Mouse (Mus musculus): ENCODE data around the gene S100a6. TPM values are rescaled to one million over a fixed set of nuclear protein-coding genes. Genes with fewer than 3 reads are reported as not detected.

S100a6 gene
- polyA plus RNA-seq, 1 experiment = not detected

DNA sequence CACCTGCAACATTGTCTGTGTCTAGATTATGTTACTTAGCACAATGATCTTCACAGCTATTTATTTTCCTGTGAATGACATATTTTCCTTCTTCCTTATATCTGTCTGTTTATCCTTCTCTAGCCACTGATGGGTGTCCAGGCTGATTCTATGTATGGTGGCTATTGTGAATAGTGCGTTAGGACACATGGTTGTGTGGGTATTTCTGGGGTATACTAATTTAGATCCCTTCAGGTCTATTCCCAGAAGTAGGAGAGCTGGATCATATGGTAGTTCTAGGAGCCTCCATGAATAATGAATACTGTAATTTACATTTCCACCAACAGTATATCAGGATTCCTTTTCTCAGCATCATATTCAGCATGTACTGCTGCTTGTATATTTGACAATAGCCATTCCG lies 37.1 kb downstream of the S100a6 start:
- Histone ChIP-seq H3K4me3 (replicated peaks) (no peak overlapping the region), H3K27me3 (ENCODE audit: control insufficient read depth) (no peaks in the 10 kb centered on the region), H3K4me1 (ENCODE audit: control insufficient read depth) (no peaks in the 10 kb centered on the region), H3K36me3 (ENCODE audit: control insufficient read depth) (no peaks in the 10 kb centered on the region), H3K9me3 (ENCODE audit: control insufficient read depth, low read length) (no peaks in the 10 kb centered on the region)
- TF ChIP-seq GATA1 (IDR thresholded peaks at IDR 0.05; ENCODE audit: low read length) (no peak), TAL1 (IDR thresholded peaks at IDR 0.05; ENCODE audit: low read length) (no peak)

GRCm38 (mm10) chr3:90652878-90653508 lies 40.3 kb downstream of the S100a6 start:
- Histone ChIP-seq H3K27me3 (ENCODE audit: control insufficient read depth) (no peaks in the 10 kb centered on the region), H3K4me1 (ENCODE audit: control insufficient read depth) (no peaks in the 10 kb centered on the region), H3K36me3 (ENCODE audit: control insufficient read depth) (no peaks in the 10 kb centered on the region), H3K9me3 (ENCODE audit: control insufficient read depth, low read length) (no peaks in the 10 kb centered on the region), H3K4me3 (replicated peaks) (no peak overlapping the region)
- TF ChIP-seq GATA1 (IDR thresholded peaks at IDR 0.05; ENCODE audit: low read length) (no peak), TAL1 (IDR thresholded peaks at IDR 0.05; ENCODE audit: low read length) (no peak)

DNA sequence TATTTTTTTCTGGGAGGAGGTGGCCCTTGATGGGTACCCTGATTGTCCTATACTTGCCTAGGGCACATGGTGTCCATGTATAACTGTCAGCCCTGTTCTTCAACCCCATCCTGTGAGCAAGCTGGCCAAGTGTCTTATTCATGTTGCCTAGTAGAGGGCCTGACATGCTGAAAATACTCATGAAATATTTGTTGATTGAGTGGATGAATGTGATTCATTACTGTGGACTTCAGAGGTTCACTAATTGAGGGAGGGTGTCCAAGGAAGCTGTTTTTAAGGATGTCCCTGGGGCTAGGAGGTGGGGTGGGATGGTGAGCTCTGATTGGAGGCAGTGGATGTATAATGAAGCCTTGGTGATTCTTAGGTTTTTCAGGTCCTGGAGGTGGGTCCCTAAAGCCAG lies 41.0 kb downstream of the S100a6 start, which contains the start of gene S100a7a:
Gene S100a7a (plus strand): TSS at position 301 of the 400 bp plus-strand sequence.
- H3K4me3 ChIP-seq (replicated peaks) = no peak within 1 kb of the TSS
- TF ChIP-seq GATA1 (IDR thresholded peaks at IDR 0.05; ENCODE audit: low read length) (no peak), TAL1 (IDR thresholded peaks at IDR 0.05; ENCODE audit: low read length) (no peak)
- no peaks in the 10 kb centered on the region for H3K9me3 ChIP-seq (ENCODE audit: control insufficient read depth, low read length)
- H3K27me3 ChIP-seq (ENCODE audit: control insufficient read depth) = no peaks in the 10 kb centered on the region
- H3K36me3 ChIP-seq (ENCODE audit: control insufficient read depth) = no peaks in the 10 kb centered on the region
- H3K4me1 ChIP-seq (ENCODE audit: control insufficient read depth) = no peaks in the 10 kb centered on the region

- H3K4me1 ChIP-seq (ENCODE audit: control insufficient read depth) = no peaks in the 10 kb centered on the region
- no peaks in the 10 kb centered on the region for H3K27me3 ChIP-seq (ENCODE audit: control insufficient read depth)
- H3K36me3 ChIP-seq (ENCODE audit: control insufficient read depth) = no peaks in the 10 kb centered on the region
- H3K4me3 ChIP-seq (replicated peaks) = no peak overlapping the region
- TF ChIP-seq TAL1 (IDR thresholded peaks at IDR 0.05; ENCODE audit: low read length) (no peak), GATA1 (IDR thresholded peaks at IDR 0.05; ENCODE audit: low read length) (no peak)
- no peaks in the 10 kb centered on the region for H3K9me3 ChIP-seq (ENCODE audit: control insufficient read depth, low read length)
These were observed 44.7 kb downstream of the S100a6 start for GRCm38 (mm10) chr3:90657405-90657804.

- no peaks in the 10 kb centered on the region for H3K36me3 ChIP-seq (ENCODE audit: control insufficient read depth)
- H3K27me3 ChIP-seq (ENCODE audit: control insufficient read depth) = no peaks in the 10 kb centered on the region
- H3K4me1 ChIP-seq (ENCODE audit: control insufficient read depth) = no peaks in the 10 kb centered on the region
- H3K4me3 ChIP-seq (replicated peaks) = no peak overlapping the region
- no peaks in the 10 kb centered on the region for H3K9me3 ChIP-seq (ENCODE audit: control insufficient read depth, low read length)
- TF ChIP-seq GATA1 (IDR thresholded peaks at IDR 0.05; ENCODE audit: low read length) = no peak
- no peak for TF ChIP-seq TAL1 (IDR thresholded peaks at IDR 0.05; ENCODE audit: low read length)
These were observed 46.8 kb downstream of the S100a6 start for GRCm38 (mm10) chr3:90659364-90660044.

GRCm38 (mm10) chr3:90664219-90664618 lies 51.5 kb downstream of the S100a6 start:
- no peak overlapping the region for H3K4me3 ChIP-seq (replicated peaks)
- no peaks in the 10 kb centered on the region for H3K9me3 ChIP-seq (ENCODE audit: control insufficient read depth, low read length)
- TF ChIP-seq GATA1 (IDR thresholded peaks at IDR 0.05; ENCODE audit: low read length) (no peak), TAL1 (IDR thresholded peaks at IDR 0.05; ENCODE audit: low read length) (no peak)
- no peaks in the 10 kb centered on the region for H3K27me3 ChIP-seq (ENCODE audit: control insufficient read depth)
- no peaks in the 10 kb centered on the region for H3K36me3 ChIP-seq (ENCODE audit: control insufficient read depth)
- no peaks in the 10 kb centered on the region for H3K4me1 ChIP-seq (ENCODE audit: control insufficient read depth)

GRCm38 (mm10) chr3:90668846-90669245 lies 56.2 kb downstream of the S100a6 start, which contains the start of gene S100a8:
TSS of gene S100a8 (plus strand) at chr3:90668978.
- Histone ChIP-seq H3K9me3 (ENCODE audit: control insufficient read depth, low read length) (no peaks in the 10 kb centered on the region), H3K4me1 (ENCODE audit: control insufficient read depth) (no peaks in the 10 kb centered on the region), H3K4me3 (replicated peaks) (no peak within 1 kb of the TSS), H3K36me3 (ENCODE audit: control insufficient read depth) (no peaks in the 10 kb centered on the region), H3K27me3 (ENCODE audit: control insufficient read depth) (no peaks in the 10 kb centered on the region)
- TF ChIP-seq GATA1 (IDR thresholded peaks at IDR 0.05; ENCODE audit: low read length) = no peak
- TF ChIP-seq TAL1 (IDR thresholded peaks at IDR 0.05; ENCODE audit: low read length) = no peak

Other genes starting within 250 kb of the S100a6 start
- 0.08 and 0.18 TPM in 2 replicates for gene Slc27a3, start 222.9 kb upstream of the S100a6 start, polyA plus RNA-seq (2012)
- 1.7 and 2.2 TPM in 2 replicates for gene Ints3, start 179.3 kb upstream of the S100a6 start, polyA plus RNA-seq (2012)
- gene Npr1, start 147.0 kb upstream of the S100a6 start, polyA plus RNA-seq (2012) = 0.04 and 0.05 TPM in 2 replicates
- gene Ilf2, start 136.8 kb upstream of the S100a6 start, polyA plus RNA-seq (2012) = 1.1 and 1.6 TPM in 2 replicates
- 0.11 and 0.14 TPM in 2 replicates for gene Snapin, start 121.8 kb upstream of the S100a6 start, polyA plus RNA-seq (2012)
- 7.2 and 8.0 TPM in 2 replicates for gene Chtop, start 103.4 kb upstream of the S100a6 start, polyA plus RNA-seq (2012)
- 0.15 and 0.23 TPM in 2 replicates for gene S100a1, start 98.5 kb upstream of the S100a6 start, polyA plus RNA-seq (2012)
- gene S100a13, start 98.4 kb upstream of the S100a6 start, polyA plus RNA-seq (2012) = 0.67 and 0.76 TPM in 2 replicates
- gene S100a14, start 86.0 kb upstream of the S100a6 start, polyA plus RNA-seq (2012) = not detected in 2 replicates
- 0.23 and 0.51 TPM in 2 replicates for gene S100a16, start 75.6 kb upstream of the S100a6 start, polyA plus RNA-seq (2012)
- not detected in 2 replicates for gene S100a3, start 52.3 kb upstream of the S100a6 start, polyA plus RNA-seq (2012)
- not detected in 2 replicates for gene S100a2, start 22.6 kb upstream of the S100a6 start, polyA plus RNA-seq (2012)
- gene Gm42674, start 11.0 kb upstream of the S100a6 start, polyA plus RNA-seq (2012) = not detected in 2 replicates
- gene S100a4, start 9.1 kb upstream of the S100a6 start, polyA plus RNA-seq (2012) = not detected in 2 replicates
- not detected in 2 replicates for gene S100a5, start 4.4 kb upstream of the S100a6 start, polyA plus RNA-seq (2012)
- gene S100a7a, start 41.1 kb downstream of the S100a6 start, polyA plus RNA-seq (2012) = not detected in 2 replicates
- not detected in 2 replicates for gene S100a8, start 56.1 kb downstream of the S100a6 start, polyA plus RNA-seq (2012)
- gene S100a9, start 82.8 kb downstream of the S100a6 start, polyA plus RNA-seq (2012) = 0.15 and 0.71 TPM in 2 replicates
- gene Pglyrp4, start 114.0 kb downstream of the S100a6 start, polyA plus RNA-seq (2012) = not detected in 2 replicates
- gene Gm5849, start 165.0 kb downstream of the S100a6 start, polyA plus RNA-seq (2012) = not detected in 2 replicates

Data from erythroblast, embryonic 14.5 days (primary cell).